Mouse (Mus musculus) kidney, adult 2 months (tissue): ENCODE data around the gene Ssr2. TPM values are rescaled to one million over a fixed set of nuclear protein-coding genes. Genes with fewer than 3 reads are reported as not detected.

Source experiments
- DNase-seq: peaks from one replicate; pipeline ENCODE4 v3.0.0; 2021
- H3K27ac ChIP-seq: fragments of 200-500 bp; 2 replicates; pipeline ENCODE4 v1.5.1; 2012; ENCODE audit warnings: low read depth, low read length, control low read depth, inconsistent platforms; ENCODE audit not compliant: insufficient read depth
- H3K27me3 ChIP-seq: fragments of 200-500 bp; replicated peaks from 2 replicates; pipeline ENCODE4 v1.6.1; 2012; ENCODE audit warnings: mild to moderate bottlenecking, moderate library complexity, low read length, inconsistent platforms; ENCODE audit not compliant: control insufficient read depth, insufficient read depth
- H3K36me3 ChIP-seq: fragments of 200-500 bp; 2 replicates; pipeline ENCODE4 v1.6.1; 2012; ENCODE audit warnings: mild to moderate bottlenecking, moderate library complexity, low read length, inconsistent platforms; ENCODE audit not compliant: control insufficient read depth, insufficient read depth
- H3K4me1 ChIP-seq: fragments of 200-500 bp; 2 replicates; pipeline ENCODE4 v1.6.1; 2011; ENCODE audit warnings: low read length; ENCODE audit not compliant: control insufficient read depth, insufficient read depth
- H3K4me3 ChIP-seq: fragments of 200-500 bp; 2 replicates; pipeline ENCODE4 v1.5.1; 2011; ENCODE audit warnings: mild to moderate bottlenecking, low read depth, low read length, control low read depth; ENCODE audit not compliant: insufficient read depth
- CTCF ChIP-seq: fragments of 200-500 bp; conservative IDR thresholded peaks from 2 replicates; pipeline ENCODE4 v1.5.1; 2011; ENCODE audit warnings: low read depth, mild to moderate bottlenecking, control low read depth, low read length, moderate library complexity, mixed read lengths; ENCODE audit not compliant: insufficient read depth, insufficient read length
- POLR2A ChIP-seq: fragments of 200-500 bp; IDR thresholded peaks from one replicate; pipeline ENCODE4 v1.6.1; 2011; ENCODE audit warnings: low read depth, low read length, control low read depth
- WGBS: fragments of 180-500 bp; shearing (Covaris S2); methylation state at CpG from one replicate; pipeline ENCODE4 v1.1.7; 2018; 5-methylcytosine and 5-hydroxymethylcytosine counted together
- polyA plus RNA-seq: library from polyadenylated mRNA; depleted of rRNA; stranded (reverse); fragments of >200 nt; gene quantifications from 2 replicates; pipeline ENCODE4 v1.2.3, GENCODE M21; 2012

The Ssr2 gene
- polyA plus RNA-seq, 1 experiment, result 180 TPM

DNA sequence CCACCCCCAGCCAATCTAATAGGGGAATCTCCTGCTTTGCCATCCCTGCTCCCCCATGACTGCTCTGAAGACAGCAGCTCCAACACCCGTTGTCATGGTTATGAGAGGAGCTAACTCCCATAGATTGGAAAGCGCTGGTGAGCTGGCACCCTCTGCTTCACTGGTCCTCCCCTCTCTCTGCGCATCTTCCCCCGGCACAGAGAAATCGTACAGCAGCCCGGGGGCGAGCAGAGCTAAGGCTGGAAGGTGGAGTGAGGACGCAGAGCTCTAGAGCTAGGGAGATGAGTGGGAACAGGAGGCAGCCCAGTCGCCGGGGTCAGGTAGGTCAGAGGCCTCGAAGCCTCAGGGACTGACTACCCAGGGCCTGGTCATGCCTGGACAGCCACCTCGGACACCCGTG is 53.6 kb downstream of the Ssr2 start:
- H3K27me3 ChIP-seq, result no peaks in the 10 kb centered on the region
- H3K4me3 ChIP-seq, result no peak overlapping the region
- H3K27ac ChIP-seq, result peak overlapping the region; percentile 18; the same call in 1 of the 2 replicates
- DNase-seq, result no peak
- 50% methylated on average over 13 of the region's 13 CpGs for WGBS
- H3K4me1 ChIP-seq, result peaks cover 47% of the 10 kb centered on the region
- TF ChIP-seq POLR2A (no peak), CTCF (no peak)
- peaks cover 5% of the 10 kb centered on the region for H3K36me3 ChIP-seq

DNA sequence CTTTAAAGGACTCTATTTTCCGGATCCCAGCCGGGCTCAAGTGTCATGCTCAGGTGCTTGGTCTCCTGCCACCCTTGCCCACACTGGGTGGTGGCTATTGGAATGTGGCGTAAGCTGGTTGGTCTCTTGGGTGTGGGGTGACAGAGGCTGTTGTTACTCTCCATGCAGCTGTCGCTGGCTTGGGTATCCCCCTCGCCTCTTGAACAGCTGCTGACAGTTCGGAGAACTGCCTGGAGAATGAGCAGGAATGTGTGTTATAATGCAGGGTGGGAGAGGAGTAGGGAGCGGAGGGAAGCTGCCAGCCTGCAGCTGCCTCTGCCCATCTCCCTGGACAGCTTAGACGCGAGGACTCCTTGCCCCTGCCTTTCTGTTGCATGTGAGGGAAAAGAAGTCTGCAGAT is 54.3 kb downstream of the Ssr2 start:
- H3K27me3 ChIP-seq, result no peaks in the 10 kb centered on the region
- peaks cover 5% of the 10 kb centered on the region for H3K36me3 ChIP-seq
- WGBS, result 69% methylated on average over 9 of the region's 9 CpGs
- no peak overlapping the region for H3K27ac ChIP-seq
- no peak overlapping the region for H3K4me3 ChIP-seq
- peaks cover 43% of the 10 kb centered on the region for H3K4me1 ChIP-seq
- DNase-seq, result no peak
- no peak for TF ChIP-seq CTCF
- no peak for TF ChIP-seq POLR2A

DNA sequence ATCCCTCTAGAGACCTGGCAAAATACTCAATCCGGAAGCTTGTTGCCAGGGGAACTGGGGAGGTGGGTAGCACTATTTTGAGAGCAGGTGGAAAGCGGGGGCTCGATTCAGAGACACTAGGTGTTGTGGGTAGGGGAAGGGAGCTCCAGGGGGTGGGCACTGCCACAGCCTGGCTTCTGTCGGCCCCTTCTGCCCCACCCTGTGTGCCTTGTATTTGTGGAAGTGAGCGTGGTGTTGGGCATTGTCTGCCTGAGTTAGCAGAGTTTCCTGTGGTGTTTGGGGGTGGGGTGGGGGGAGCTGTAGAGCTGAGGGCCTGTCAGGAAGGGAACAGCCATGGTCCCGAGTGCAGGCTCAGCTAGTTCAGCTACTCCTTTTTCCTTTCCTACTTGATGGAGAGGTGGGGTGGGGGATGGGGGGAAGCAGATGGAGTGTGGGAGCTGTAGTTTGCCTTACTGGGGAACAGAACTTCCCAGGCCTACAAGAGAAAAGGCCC is 55.2 kb downstream of the Ssr2 start:
- H3K4me3 ChIP-seq, result no peak overlapping the region
- no peak for TF ChIP-seq POLR2A
- no peak for TF ChIP-seq CTCF
- peaks cover 8% of the 10 kb centered on the region for H3K36me3 ChIP-seq
- H3K27me3 ChIP-seq, result no peaks in the 10 kb centered on the region
- peak; percentile 64 for DNase-seq
- peaks cover 35% of the 10 kb centered on the region for H3K4me1 ChIP-seq
- peak overlapping the region; percentile 60 for H3K27ac ChIP-seq
- 55% methylated on average over 6 of the region's 6 CpGs for WGBS

GRCm38 (mm10) chr3:88631921-88632587 is 56.4 kb downstream of the Ssr2 start:
- Histone ChIP-seq H3K27ac (0 out of 2 replicates have a peak overlapping the region, but pooled peaks have one; percentile 6), H3K36me3 (peaks cover 16% of the 10 kb centered on the region), H3K4me1 (peaks cover 26% of the 10 kb centered on the region), H3K4me3 (no peak overlapping the region), H3K27me3 (no peaks in the 10 kb centered on the region)
- WGBS, result 54% methylated on average over 12 of the region's 12 CpGs
- no peak for DNase-seq
- TF ChIP-seq CTCF (peak; percentile 81), POLR2A (no peak)

DNA sequence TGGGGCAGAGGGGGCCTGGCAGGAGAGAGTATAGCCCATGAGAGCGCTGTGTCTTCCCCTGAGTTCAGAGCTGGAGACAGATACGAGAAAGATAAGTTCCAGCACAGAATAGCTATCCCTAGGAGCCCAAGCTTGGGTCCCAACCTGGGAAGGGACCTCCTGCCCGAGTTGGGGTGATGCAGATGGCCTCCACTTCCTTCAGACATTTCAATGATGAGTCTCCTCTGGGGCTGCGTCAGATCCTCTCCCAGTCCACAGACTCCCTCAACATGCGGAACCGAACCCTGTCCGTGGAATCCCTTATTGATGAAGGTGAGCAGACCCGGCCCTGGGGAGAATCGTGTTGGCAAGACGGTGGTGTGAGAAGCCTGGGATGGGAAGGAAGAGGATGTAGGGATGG is 57.4 kb downstream of the Ssr2 start:
- Histone ChIP-seq H3K4me3 (no peak overlapping the region), H3K27me3 (no peaks in the 10 kb centered on the region), H3K27ac (no peak overlapping the region), H3K36me3 (peaks cover 17% of the 10 kb centered on the region), H3K4me1 (peaks cover 19% of the 10 kb centered on the region)
- WGBS, result 90% methylated on average over 10 of the region's 10 CpGs
- DNase-seq, result no peak
- TF ChIP-seq POLR2A (no peak), CTCF (no peak)

DNA sequence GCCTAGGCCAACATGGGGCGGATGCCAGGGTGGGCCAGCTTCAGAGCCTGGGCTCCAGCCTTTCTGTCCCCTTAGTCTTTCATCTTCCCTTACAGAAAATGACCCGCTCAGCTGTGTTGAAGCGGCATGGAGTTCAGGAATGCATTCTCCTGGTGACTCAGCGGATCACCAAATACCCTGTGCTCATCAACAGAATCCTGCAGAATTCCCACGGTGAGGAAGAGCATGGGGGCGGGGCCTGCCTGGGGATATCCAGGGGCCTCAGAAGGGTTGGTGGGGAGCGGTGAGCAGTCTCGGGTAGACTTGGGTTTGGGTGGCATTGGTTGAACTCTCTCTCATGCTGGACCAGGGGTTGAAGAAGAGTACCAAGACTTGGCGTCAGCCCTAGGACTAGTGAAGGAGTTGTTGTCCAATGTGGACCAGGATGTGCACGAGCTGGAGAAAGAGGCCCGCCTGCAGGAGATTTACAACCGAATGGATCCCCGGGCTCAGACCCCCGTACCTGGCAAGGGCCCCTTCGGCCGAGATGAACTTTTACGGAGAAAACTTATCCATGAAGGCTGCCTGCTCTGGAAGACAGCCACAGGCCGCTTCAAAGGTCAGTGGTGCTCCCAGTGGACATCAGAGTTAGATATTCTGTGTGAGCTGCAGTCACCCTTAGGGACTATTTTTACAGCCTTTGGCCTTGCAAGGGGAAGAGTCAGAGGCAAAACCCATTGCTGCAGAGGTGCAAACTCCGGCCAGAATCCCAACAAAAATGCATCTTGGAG is 60.0 kb downstream of the Ssr2 start:
- Histone ChIP-seq H3K27me3 (no peaks in the 10 kb centered on the region), H3K4me1 (0 out of 2 replicates have a peak, but pooled peaks cover 5% of the 10 kb centered on the region), H3K4me3 (no peak overlapping the region), H3K36me3 (peaks cover 20% of the 10 kb centered on the region), H3K27ac (no peak overlapping the region)
- 69% methylated on average over 19 of the region's 19 CpGs for WGBS
- DNase-seq, result peak; percentile 65
- TF ChIP-seq POLR2A (no peak), CTCF (no peak)

DNA sequence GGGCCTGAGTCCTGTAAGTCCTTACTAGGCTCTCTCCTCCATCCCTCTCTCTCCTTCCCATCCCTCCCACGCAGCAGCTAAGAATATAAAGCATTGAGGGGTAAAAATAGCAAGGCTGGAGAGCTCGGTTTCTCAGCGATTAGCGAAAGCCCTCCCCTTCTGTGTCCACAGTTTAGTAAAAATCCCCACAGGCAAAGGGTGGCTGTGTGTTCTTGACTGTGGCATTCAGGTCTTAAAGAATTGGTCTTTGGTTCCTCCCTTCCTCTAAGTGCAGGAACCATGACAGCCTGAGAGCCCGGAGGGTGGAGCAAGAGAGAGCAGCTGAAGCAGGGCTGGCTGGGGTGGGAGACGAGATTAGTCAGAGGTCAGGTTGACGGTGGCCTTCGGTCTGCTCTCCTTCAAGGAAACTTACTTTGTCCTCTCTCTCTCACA is 60.9 kb downstream of the Ssr2 start:
- DNase-seq, result no peak
- H3K27ac ChIP-seq, result no peak overlapping the region
- WGBS, result 54% methylated on average over 8 of the region's 8 CpGs

More for the DNA sequence above, 60.9 kb downstream of the Ssr2 start:
- H3K36me3 ChIP-seq, result peaks cover 21% of the 10 kb centered on the region
- TF ChIP-seq CTCF, result no peak
- TF ChIP-seq POLR2A, result no peak
- no peaks in the 10 kb centered on the region for H3K27me3 ChIP-seq
- no peak overlapping the region for H3K4me3 ChIP-seq
- 0 out of 2 replicates have a peak, but pooled peaks cover 8% of the 10 kb centered on the region for H3K4me1 ChIP-seq
